Mouse (Mus musculus): Measurements from ENCODE around the gene Sox1.

DNA sequence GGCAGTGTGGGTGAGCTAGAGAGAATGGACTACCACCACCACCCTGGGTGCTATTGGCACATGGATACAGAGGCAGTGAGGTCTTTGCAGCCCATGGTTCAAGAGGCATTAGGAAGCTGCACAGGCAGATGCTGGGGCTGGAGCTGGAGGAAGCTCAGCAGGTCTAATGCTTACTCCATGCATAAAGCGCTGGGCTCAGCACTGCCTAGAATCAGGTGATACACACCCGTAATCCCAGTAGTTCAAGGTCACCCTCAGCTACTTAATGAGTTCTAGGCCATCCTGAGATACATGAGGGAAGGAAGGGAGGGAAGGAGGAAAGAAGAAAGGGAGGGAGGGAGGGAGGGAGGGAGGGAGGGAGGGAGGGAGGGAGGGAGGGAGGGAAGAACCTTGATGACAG, 50.2 kb downstream of the Sox1 start:
- TF ChIP-seq CTCF (IDR thresholded peaks at IDR 0.05; ENCODE audit: low read depth, low read length): no peak
- TF ChIP-seq POLR2A (IDR thresholded peaks at IDR 0.05; ENCODE audit: borderline replicate concordance, low read depth, low read length): no peak
